Mouse (Mus musculus): ENCODE results near the gene Gtf2ird2. TPM values are rescaled to one million over a fixed set of nuclear protein-coding genes. Genes with fewer than 3 reads are reported as not detected.

The Gtf2ird2 gene
- total RNA-seq, 4 experiments from 2014 or later, result 6.9 to 8.1 (median 7.2) TPM

DNA sequence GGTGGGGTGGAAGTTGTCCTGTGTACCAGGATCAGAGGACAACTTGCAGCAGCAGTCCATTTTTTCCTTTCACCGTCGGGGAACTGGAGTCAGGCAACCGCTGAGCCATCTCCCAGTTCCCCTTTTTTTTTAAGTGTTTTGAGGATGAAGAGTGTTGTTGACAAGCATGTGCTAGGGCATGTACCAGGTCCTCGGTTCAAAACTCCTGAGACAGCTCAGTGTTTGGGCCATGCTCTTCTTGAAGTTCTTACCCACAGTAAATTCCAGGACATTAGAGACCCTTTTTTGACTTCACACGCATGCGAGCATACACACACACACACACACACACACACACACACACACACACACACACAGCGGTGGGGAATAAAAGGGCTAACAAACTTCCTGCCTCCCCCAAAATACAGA is 49.4 kb downstream of the Gtf2ird2 start:
- no peak for DNase-seq (ENCODE audit: low spot score in 2 of 2)

DNA sequence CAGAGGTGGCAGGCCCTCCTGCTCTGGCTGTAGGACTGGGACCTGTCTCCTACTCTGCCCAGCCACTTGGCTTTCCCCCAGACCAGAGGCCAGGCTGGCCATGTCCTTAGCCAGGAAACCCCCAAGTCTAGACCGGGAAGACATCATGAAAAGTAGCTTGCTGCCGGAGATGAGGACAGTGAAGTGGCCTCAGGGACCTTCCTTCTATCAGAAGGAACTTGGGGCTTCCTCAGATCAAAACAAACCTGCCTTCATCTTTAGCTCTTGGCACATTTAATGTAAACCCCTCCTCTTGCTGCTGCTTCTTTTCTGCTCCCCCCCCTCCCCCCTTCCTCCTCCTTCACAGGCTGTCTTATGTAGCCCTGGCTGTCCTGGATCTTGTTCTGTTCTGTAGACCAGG is 50.4 kb downstream of the Gtf2ird2 start:
- DNase-seq (ENCODE audit: low spot score in 2 of 2), result no peak

DNA sequence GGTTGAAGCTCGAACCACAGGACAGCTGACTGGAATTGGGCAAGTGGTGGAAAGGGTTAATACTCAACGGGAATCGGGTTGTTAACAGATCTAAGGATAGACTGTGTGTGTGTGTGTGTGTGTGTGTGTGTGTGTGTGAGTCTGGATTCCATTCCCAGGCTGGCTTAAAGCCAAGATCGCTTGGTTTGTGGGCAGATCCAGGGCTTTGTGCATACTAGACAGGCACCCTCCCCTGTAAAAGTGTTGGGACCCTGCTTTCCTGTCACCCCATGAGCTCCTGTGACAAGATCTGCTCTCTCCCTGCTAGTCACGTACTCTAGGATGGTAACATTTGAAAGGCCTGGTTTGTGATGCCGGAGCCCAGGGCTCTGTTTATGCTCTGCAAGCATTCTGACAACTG is 51.3 kb downstream of the Gtf2ird2 start:
- DNase-seq (ENCODE audit: low spot score in 2 of 2), result no peak

- no peak for DNase-seq (ENCODE audit: low spot score in 2 of 2)
Observed at GRCm38 (mm10) chr5:134236241-134236640, 52.4 kb downstream of the Gtf2ird2 start.

- no peak for DNase-seq (ENCODE audit: low spot score in 2 of 2)
Observed at GRCm38 (mm10) chr5:134236796-134237195, 53.0 kb downstream of the Gtf2ird2 start.

- no peak for DNase-seq (ENCODE audit: low spot score in 2 of 2)
Observed at GRCm38 (mm10) chr5:134237508-134237907, 53.7 kb downstream of the Gtf2ird2 start.

DNA sequence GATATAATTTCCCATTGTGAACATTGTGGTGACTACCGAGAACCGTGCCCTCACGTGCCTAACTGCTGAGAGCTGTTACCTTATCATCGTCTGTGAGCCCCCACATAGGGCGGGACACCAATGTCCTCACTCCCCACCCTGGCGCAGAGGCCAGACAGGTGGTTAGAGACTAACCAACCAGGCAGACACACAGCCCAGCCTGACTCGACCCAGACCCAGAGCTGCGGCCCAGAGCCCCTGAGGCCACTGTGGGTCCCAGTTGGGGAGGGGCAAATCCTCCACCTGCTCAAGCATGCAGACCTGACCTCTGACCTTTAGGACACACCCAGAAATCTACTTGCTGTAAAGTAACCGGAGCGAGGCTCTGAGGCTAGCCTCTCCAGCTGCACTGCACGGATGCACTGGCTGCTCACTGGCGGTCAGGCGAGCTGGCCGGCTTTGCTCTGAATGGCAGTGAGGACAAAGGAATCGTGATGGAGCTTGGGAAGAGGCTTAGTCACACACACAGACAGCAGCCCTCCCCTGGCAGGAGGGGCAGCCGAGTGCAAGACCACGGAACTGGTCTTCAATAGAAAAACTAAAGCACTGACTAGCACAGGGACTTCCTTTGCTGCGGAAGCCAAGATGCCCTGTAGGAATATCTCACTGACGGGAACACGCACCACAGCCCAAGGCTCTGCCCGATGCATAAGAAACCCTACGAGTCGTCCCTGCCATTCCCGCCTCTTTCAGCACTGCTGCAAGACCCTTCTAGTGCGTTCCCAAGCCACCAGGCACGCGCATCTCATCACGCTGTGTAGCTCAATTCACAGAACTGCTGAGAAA is 54.3 kb downstream of the Gtf2ird2 start:
- DNase-seq (ENCODE audit: low spot score in 2 of 2), result no peak

DNA sequence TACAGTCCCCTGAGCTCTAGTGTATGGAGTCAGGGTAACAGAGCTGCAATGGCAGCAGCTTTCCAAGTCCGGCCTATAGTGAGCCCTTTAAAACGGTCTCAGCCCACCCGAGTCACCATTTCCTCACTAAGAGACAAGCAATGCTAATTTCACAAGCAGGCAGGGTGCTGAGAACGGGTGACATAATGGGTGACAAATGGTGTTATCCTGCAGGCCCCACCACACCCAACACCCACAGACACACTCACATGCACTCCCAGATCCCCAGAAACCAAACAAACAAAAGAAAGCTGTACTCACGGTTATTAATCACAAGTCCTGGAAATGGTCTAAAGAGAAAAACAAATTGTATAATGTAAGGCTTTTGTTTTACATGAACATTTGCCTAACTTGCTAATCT is 58.0 kb downstream of the Gtf2ird2 start:
- no peak for DNase-seq (ENCODE audit: low spot score in 2 of 2)

DNA sequence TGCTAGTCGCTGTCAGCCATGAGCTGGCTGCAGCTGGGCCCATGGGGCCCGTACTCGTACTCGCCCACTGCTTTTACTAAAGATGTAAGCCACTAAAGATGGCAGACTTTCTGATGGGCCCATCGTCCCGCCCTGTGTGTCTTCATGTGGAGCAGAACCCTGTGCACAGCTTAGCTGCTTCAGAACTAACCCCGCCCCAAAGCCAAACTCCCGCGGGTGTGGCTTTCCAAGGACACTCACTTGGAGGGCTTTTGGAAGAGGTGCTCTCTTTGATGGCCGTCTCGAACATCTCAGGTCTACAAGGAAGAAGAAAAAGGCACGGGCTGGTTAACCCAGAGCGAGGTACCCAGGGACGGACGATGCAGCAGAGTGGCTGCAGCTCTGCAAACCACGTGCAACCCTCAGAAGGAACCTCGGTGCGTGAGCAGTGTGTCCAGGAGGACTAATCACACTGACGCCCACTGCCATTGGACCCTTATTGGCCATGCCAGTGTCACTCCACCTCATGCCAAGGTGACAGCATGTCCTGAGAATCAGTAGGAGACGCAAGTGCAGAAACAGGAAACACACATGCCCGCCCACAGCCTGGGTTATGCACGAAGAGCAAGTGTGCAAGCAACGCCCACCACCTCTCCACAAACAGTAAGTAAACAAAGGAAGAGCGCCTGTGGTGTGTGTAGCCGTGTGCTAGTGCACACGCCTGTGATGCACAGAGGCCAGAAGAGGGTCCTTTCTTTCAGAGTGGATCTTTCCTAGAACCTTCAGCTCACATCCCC is 60.0 kb downstream of the Gtf2ird2 start:
- DNase-seq (ENCODE audit: low spot score in 2 of 2), result no peak

DNA sequence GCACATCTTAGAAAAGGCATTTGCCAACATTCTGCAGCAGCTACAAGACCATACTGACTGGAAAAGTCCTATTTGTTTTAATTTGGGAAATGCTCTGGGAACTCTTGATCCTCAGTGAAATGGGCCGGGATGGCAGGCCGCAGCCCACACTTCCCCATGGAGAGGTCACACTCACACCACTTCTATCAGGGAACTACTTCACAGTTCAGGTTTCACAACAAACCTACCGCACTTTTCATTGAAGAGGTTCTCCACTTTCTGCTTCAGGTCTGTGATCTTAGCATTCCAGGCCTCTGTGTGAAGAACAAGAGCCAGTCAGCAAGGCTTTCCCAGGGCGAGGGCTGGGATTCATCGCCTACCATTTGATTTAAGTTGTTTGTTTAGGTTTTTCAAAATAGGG is 61.1 kb downstream of the Gtf2ird2 start:
- DNase-seq (ENCODE audit: low spot score in 2 of 2), result no peak

- DNase-seq (ENCODE audit: low spot score in 2 of 2), result no peak
Observed at GRCm38 (mm10) chr5:134246146-134246545, 62.3 kb downstream of the Gtf2ird2 start.

- no peak for DNase-seq (ENCODE audit: low spot score in 2 of 2)
Observed at GRCm38 (mm10) chr5:134248608-134249244, 64.9 kb downstream of the Gtf2ird2 start.

DNA sequence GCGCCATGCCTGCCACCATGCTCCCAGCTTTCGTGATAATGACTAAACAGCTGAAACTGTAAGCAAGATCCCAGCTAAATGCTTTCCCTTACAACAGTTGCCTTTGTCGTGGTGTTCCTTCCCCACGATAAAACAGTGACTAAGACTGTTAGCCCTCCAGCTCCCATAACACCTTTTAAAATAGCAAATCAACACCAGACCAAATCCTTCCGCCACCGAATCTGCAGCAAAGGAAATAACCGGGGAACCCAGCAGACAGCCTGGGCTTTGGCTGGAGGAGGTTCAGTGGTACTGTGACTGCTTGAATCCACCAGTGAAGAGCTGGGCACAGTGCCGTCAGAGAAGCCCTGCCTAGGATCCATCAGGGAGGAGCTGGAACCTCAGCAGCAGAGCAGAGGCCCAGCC is 65.4 kb downstream of the Gtf2ird2 start:
- no peak for DNase-seq (ENCODE audit: low spot score in 2 of 2)

- DNase-seq (ENCODE audit: low spot score in 2 of 2), result no peak
Observed at GRCm38 (mm10) chr5:134250601-134251000, 66.8 kb downstream of the Gtf2ird2 start.

DNA sequence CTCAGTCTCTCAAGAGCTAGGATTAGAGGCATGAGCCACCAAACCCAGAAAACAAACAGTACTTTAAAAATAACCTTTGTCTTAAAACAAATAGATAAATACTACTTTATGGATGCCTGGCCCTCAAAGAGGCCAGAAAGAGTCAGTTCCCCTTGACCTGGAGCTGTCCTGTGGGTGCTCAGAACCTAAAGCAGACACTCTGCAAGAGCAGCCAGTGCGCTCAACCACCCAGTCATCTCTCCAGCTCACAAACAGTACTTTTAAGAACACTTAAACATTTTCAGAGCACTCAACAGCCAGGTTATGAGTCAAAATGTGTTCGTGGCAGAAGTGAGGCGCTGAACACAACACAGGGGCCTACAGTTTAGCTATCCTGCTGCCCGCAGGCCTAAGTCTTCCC is 67.3 kb downstream of the Gtf2ird2 start:
- no peak for DNase-seq (ENCODE audit: low spot score in 2 of 2)

DNA sequence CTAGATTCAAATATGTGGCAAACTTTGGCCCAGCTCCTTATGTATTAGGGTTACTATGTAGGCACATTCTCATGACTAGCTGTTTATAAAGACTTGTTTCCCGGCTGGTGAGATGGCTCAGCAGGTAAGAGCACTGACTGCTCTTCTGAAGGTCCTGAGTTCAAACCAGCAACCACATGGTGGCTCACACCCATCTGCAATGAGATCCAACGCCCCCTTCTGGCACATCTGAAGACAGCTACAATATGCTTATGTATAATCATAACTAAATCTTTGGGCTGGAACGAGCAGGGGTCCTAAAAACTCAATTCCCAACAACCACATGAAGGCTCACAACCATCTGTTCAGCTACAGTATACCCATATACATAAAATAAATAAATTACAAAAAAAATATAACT is 70.0 kb downstream of the Gtf2ird2 start:
- no peak for DNase-seq (ENCODE audit: low spot score in 2 of 2)

- no peak for DNase-seq (ENCODE audit: low spot score in 2 of 2)
Observed at GRCm38 (mm10) chr5:134255294-134255693, 71.5 kb downstream of the Gtf2ird2 start.

DNA sequence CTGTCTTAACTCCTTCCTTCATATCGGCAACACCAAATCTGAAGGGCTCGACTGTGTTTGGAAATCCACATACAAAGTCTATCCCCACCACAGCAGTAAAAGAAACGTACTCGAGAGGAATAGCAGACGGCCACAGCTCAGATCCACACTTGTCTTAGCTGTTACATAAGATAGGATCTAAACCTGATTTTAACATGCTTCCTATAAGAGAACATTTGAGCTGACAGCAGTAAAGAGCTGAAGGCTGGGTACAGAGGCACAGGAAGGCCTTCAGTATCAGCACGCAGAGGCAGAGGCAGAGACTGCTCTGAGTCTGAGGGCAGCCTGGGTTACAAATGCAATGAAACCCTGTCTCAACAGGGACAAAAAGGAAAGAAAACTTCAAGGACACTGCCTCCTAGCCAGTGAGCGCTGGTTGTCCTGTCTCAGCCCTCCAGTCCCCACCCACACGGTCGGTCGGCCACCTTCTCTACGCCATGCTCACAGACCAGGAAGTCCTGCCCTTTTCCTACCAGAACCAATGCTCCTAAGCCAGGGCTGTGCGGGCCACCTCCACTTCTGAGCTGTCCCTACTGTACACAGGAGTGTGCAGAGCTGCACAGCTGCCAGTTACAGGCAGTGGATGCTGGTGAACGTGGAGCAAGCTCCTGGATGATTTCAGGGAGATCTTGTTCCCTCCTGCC is 73.7 kb downstream of the Gtf2ird2 start:
- no peak for DNase-seq (ENCODE audit: low spot score in 2 of 2)

GRCm38 (mm10) chr5:134258395-134258794 is 74.6 kb downstream of the Gtf2ird2 start:
- DNase-seq (ENCODE audit: low spot score in 2 of 2), result no peak

DNA sequence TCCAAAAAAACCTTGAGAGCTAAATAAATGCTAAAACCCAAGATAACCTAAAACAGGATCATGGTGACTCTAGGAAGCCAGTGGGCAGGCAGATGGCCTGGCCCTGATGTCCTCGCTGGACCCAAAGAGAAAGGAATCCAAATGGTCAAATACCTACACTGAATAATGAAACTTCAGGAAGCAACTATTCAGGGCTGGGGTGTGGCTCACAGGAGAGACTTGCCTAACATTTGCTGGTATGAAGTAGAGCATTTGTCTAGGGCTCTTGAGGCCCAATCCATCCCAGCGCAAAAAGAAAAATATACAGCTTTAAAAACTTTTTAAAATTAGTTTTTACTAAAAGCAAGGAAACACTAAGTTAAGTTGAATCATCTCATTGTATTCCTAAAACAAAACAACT is 75.1 kb downstream of the Gtf2ird2 start:
- DNase-seq (ENCODE audit: low spot score in 2 of 2), result no peak

GRCm38 (mm10) chr5:134260001-134260636 is 76.3 kb downstream of the Gtf2ird2 start:
- no peak for DNase-seq (ENCODE audit: low spot score in 2 of 2)

Measured in gastrocnemius, adult 8-10 months (tissue).